Mouse (Mus musculus) olfactory bulb, adult 2 months (tissue): ENCODE results near the gene Car10.

Source experiments
- CTCF ChIP-seq: fragments of 200-500 bp; IDR thresholded peaks from 2 replicates; pipeline ENCODE4 v1.5.1; 2012; ENCODE audit warnings: low read depth, mild to moderate bottlenecking, low read length, moderate library complexity; ENCODE audit not compliant: insufficient read depth
- POLR2A ChIP-seq: fragments of 200-500 bp; IDR thresholded peaks from 2 replicates; pipeline ENCODE4 v1.6.1; 2012; ENCODE audit warnings: mild to moderate bottlenecking, low read depth, low read length, moderate library complexity; ENCODE audit not compliant: insufficient read depth

DNA sequence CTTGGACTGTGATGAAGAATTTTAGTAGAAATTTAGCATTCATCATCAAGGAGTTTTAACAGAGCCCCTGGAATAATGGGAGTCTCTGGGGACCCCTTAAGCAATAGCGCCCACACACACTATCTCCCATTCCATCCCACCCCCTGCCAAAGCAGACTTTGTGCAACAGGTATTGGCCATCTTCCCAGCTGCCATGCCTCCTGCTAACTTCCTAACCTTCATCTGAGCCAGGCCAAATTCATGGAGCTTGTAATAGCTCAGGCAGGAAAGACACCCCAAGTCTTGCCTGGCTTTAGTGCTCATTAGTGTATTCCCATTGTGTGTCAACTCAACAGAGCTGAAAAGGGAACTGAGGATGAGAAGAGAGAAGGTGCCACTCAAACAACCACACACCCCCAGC is 481.8 kb downstream of the Car10 start:
- TF ChIP-seq CTCF (no peak), POLR2A (no peak)
